Mouse (Mus musculus) megakaryocyte progenitor cell, adult 5-6 weeks (primary cell): Measurements from ENCODE around the gene Ccdc155. TPM values are rescaled to one million over a fixed set of nuclear protein-coding genes. Genes with fewer than 3 reads are reported as not detected.
"Not testable (repeated sequence)": the region's sequence is repeated elsewhere in the genome, so short reads cannot be mapped to it uniquely, and the experiment has no call there.

Experiments used
- ATAC-seq: replicated peaks from 2 replicates; pipeline ENCODE4 v1.8.0; 2016; ENCODE audit warnings: mild to moderate bottlenecking, moderate TSS enrichment, inconsistent platforms; ENCODE audit not compliant: poor library complexity
- total RNA-seq, 2 experiments: library from RNA; stranded (forward) in 1 of 2; stranded (reverse) in 1 of 2; fragments of 157-497, 149-512 nt in 1 of 2; fragments of 200-1000 nt in 1 of 2; gene quantifications; 2 replicates each; pipeline versions ENCODE4 v1.2.3 to v1.2.4; 2015 to 2017

Ccdc155 gene
- total RNA-seq, 2 experiments from 2014 or later = not detected

- ATAC-seq = no peak
Measured at GRCm38 (mm10) chr7:45165701-45166100, 39.0 kb downstream of the Ccdc155 start.

- no peak for ATAC-seq
Measured at GRCm38 (mm10) chr7:45164833-45165232, 39.9 kb downstream of the Ccdc155 start.

DNA sequence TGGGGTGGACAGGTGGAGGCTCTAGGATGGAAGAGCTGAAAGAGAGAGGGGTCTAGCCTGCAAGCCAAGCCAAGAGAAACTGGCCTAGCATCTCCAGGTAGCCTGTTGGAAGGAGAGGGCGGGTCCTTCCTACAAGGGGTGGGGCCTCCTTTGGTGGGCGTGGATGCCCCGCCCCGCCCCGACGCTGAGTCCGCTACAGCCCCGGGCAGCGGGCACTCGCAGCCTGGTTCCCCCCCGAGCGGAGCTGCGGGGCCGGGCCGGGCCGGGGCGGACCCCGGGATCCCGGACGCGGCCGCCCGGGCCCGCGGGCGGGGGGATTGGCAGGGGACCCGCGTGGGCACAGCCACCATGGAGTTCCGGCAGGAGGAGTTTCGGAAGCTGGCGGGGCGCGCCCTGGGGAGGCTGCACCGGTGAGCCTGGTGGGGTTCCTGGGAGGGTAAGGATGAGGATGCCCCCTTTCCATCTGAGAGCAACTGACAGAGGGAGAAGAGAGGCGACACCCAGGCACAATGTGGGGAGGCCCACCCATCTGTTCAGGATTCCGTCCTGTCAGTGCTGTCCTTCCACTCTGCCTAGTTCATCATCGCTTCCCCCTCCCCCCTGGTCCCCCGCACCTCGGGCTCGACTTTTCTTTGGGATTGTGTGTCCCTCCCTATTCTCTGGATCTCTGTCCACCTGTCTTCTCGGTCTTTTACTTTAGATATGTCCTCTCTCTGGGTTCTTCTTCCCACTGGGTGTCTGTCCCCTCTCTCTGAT, 40.8 kb downstream of the Ccdc155 start, which contains the start of gene Slc17a7:
Gene Slc17a7 (plus strand): TSS at position 215 of the 756 bp plus-strand sequence.
- ATAC-seq = peak; percentile 63

DNA sequence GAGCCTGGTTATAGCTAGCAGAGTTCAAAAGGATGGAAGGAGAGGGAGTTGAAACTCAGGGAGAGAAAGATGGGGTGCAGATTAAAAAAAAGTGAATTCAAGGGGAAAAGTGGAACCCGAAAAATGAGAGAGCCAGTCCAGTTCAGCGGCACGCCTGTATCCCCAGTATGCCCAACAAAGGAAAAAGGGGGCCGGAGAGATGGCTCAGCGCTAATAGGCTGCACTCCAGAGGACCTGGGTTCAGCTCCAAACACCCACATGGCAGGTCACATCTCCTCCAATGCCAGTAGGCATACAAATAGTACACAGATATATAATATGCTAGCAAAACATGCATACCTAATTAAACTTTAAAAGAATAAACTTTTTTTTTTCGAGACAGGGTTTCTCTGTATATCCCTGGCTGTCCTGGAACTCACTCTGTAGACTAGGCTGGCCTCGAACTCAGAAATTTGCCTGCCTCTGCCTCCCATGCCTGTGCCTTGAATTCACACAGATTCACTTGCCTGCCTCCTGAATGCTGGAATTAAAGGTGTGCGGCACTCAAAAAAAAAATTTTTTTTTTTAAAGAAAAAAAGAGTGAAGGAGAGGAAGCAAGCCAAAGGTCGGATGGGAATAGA, 41.6 kb downstream of the Ccdc155 start:
- no peak for ATAC-seq

GRCm38 (mm10) chr7:45162551-45162950, 42.1 kb downstream of the Ccdc155 start:
- no peak for ATAC-seq

DNA sequence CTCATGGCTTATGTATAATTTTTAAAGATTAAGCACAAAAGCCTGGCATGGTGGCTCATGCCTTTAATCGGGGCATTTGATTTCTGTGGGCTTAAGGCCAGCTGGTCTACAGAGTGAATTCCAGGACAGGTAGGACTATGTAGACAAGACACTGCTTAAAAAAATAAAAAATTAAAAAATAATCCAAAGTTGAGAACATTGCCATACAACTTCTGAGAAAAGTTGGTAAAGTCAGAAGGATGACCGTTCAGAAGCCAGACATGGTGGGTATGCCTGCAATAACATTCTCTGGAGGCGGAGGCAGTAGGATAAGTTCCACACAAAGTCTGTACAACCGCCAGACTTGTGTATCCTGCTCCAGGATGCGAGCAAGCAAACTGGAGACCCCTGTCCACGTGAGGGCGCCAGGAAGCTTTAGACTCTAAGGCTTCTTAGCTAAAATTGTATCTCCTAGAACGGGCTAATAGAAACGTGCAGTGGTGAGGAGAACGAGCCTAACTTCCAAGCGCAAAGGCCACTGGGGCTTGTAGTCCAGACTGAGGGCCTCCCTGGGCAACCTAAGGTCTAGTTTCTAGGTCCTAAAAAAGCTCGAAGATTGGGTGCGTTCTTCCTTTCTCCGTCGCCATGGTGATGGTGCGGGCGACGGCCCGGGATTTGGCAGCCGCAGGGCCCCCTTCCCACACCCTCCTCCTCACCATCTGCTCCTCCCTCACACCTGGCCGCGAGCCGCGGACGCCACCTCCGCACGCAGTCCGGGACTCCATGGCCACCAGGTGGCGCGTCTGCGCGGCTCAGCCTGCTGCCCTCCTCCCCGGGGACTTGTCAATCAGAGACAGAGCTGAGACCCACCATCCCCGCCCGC, 42.8 kb downstream of the Ccdc155 start:
- ATAC-seq = peak; percentile 88

DNA sequence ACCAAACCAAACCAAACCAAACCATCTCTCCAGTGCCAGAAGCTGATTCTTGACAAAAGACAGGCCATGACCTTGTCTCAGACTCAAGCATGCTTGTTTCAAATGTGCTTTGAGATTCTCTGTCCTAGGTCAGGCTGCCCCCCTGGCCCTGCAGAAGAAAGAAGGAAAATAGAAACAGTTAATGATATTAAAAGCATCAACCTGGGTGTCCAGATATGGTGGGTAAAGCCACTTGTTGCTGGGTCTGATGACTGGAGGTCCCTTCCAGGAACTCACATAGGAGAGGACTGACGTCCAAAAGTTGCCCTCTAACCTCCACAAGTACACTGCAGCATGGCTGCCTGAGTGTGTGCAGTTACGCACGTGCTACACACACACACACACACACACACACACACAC, 43.8 kb downstream of the Ccdc155 start:
- no peak for ATAC-seq

DNA sequence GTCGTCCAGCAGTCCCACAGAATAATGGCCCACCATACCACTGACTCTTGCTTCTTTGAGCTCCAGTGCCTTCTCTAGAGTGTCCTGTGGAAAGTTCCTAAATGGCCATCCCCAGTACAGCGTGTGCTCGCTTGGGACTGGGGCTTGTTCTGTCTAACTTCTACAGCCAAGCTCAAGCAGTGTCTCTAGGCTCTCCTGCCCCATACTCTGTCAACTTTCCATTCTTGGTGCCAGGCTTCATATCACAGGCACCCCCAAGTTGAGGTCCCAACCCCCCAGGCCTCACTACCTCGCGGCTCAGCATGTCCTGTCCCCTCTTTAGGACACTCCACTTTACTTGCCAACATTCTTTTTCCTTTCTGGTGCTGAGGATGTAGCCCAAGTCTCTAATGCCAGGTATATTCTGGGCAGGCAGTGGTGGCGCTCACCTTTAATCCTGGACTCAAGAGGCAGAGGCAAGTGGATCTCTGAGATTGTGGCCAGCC, 44.3 kb downstream of the Ccdc155 start:
- no peak for ATAC-seq

- no peak for ATAC-seq
Measured at GRCm38 (mm10) chr7:45158991-45159390, 45.7 kb downstream of the Ccdc155 start.

- no peak for ATAC-seq
Measured at GRCm38 (mm10) chr7:45157459-45157858, 47.2 kb downstream of the Ccdc155 start.

DNA sequence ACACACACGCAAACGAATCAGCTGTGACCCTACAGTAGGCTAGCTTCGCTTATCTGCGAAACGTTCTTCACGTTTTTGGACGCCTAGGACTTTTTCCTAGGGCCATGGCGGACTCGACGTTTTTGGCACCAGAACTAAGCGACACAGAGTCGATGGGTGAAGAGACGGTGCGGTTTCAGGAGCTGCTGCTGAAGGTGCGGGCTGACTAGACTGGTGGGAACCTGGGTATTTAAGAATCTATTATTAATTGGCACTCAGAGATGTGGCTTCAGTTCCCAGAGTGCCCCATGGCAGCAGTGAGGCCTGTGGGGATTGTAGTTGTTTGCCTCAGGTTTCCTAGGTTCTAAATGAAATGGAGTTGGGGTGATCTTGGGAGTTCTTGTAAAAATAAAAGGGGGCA, 48.5 kb downstream of the Ccdc155 start:
- ATAC-seq = no peak

DNA sequence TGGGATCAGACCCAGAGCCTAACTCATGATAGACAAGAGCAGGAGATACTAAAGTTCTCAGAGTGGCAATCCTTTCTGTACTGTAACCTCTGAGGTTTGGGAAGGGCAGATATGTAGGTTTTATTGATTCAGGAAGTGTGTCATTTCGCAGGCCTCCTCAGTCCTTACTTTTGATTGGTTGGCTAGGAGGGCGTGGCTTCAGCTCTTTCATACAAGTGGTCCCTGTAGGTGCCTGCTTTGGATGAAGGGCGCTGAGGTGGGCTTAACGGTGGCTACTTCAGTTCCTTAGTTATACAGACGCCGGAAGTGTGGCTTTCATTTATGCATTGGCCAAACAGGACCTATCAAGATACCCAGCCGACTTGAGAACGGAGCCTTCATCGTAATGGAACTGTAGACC, 49.1 kb downstream of the Ccdc155 start:
- ATAC-seq = no peak

- peak; percentile 65 for ATAC-seq
Measured at GRCm38 (mm10) chr7:45154993-45155514, 49.6 kb downstream of the Ccdc155 start.

DNA sequence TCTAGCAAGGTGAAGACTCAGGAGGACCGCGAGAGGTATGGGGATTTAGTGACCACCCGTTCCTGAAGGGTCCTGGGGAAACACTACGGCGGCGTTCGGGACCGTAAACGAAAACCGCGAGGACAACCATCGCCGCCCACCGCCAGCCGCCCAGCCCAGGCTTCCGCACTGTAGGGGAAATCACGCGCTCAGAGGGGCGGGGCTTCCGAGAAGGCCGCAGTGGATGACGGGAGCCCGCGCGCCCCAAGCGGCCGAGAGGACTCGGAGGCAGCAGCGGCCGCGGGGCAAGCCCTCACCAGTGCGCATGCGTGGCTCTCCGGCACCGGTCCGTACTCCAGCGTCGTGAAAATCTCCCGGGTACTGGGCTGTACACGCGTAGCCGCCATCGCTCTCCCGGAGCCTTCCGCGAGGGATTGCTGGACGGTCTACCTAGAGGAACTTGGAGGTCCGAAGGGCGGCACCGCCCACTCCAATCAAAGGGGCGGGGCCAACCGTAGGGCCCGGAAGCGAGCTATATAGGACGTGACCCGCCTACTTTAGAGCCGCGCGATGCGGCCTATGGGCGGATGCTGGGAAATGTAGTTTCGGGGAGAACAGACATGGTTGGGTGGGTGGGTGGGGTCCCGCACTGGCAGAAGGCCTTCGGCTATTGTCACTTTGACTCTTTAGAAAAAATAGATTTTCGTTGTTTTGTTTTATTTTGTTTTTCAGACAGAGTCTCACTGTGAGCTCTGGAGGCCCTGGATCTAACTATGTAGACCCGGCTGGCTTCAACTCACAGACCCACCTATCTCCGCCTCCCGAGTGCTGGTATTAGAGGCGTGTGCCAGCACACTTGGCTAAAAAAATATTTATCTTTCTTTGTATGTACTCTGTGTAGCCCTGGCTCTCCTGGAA, 50.3 kb downstream of the Ccdc155 start, which contains the start of the genes Pih1d1 and Aldh16a1:
Gene Pih1d1 (plus strand): TSS at position 208 of the 897 bp plus-strand sequence.
Gene Aldh16a1 (minus strand): TSS at position 489 of the 897 bp plus-strand sequence.
- peak; percentile 90 for ATAC-seq

DNA sequence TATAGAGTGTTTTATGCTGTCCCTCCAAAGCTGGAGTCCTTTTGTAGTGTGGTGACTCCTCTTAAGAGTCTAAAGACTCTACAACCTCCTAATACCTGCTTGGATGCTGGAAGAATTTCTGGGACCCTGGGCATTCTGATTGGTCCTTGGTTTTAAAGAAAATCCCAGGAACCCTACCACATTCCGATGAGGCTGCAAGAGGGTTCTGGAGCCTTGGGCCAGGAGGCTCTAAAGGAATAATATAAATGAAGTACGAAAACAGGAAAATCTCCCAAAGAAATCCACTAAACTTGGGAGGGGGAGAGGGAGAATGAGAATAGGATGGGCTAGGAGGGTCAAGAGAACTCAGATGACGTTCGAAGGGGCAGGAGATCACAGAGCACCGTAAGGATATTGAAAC, 51.1 kb downstream of the Ccdc155 start:
- ATAC-seq = no peak

DNA sequence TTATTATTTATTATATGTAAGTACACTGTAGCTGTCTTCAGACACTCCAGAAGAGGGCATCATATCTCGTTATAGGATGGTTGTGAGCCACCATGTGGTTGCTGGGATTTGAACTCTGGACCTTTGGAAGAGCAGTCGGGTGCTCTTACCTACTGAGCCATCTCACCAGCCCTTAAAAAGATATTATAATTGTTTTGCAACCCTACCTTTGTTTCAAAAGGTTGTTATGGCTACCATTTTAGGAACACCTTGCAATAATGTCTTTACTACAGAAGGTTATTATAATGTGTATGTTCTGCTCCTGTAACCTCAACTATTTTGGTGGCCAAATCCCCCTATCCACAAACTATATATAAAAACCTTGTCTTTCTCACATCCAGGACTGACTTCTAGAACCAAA, 51.6 kb downstream of the Ccdc155 start:
- ATAC-seq = not testable (repeated sequence)

DNA sequence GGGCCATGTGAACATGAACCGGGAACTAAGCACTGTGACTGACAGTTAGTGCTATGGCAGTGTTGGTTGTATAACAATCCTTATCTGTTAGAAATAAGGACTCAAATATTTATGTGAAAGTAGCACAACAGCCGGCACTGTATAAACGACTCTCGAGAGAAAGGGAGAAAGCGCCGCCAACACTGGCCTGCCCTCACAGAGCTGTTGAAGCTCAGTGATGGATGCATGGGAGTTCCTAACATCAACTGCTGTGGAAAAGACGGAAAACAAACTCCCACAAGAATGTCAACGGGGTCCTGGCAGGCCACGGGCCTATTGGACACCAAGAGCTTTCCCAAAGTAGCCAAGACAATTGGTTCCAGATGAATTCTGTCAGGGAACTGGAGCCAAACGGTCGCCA, 53.4 kb downstream of the Ccdc155 start:
- ATAC-seq = no peak

GRCm38 (mm10) chr7:45150321-45150720, 54.4 kb downstream of the Ccdc155 start:
- ATAC-seq = no peak

DNA sequence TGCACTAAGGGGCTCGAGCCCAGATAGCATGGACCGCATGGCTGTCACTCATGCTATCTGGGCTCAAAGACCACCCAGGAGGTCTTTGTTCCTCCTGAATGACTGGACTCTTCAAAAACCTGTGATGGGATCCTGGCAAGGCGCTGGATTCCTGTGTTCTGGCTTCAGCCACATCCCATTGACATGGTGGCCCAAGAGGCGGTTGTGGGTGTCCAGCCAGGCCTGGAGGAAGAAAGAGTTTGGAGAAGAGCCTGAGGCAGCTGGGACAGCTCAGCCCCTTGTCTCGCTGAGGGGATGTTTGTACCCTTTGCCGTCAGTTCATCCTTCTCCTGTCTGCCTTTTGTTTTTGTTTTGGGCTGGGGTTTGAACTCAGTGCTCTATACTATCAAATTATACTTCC, 55.1 kb downstream of the Ccdc155 start:
- no peak for ATAC-seq

- no peak for ATAC-seq
Measured at GRCm38 (mm10) chr7:45148534-45149098, 56.1 kb downstream of the Ccdc155 start.
